29 mouse cellular contexts compared by ENCODE assay signal in genomic region chr4:134673151-134673550, GRCm38 (mm10).
"Had no signal": no experiment of that assay in that cellular context is flagged by ENCODE, and none has a peak within 500 bp of the region (broad histone marks: within the 10 kb centered on the region; RNA-seq: fewer than 3 reads in every experiment).

No protein-coding gene starts in this region.

- H3K4me3 ChIP-seq: heart, embryonic 13.5 days; heart, embryonic 15.5 days; hindbrain, embryonic 10.5 days; hindbrain, embryonic 12.5 days; hindbrain, embryonic 13.5 days; hindbrain, embryonic 15.5 days; intestine, embryonic 15.5 days; kidney, embryonic 15.5 days; layer of hippocampus, adult 2 months; left cerebral cortex, adult 2 months had no signal

- ATAC-seq: inflammation-experienced regulatory T-cells, adult 6 months; intestine, embryonic 15.5 days; intestine, embryonic 16.5 days; intestine, postnatal 0 days had no signal

- H3K27ac ChIP-seq: heart, embryonic 13.5 days; heart, embryonic 15.5 days; hindbrain, embryonic 12.5 days; hindbrain, embryonic 14.5 days; intestine, embryonic 15.5 days; kidney, embryonic 15.5 days; kidney, postnatal 0 days; layer of hippocampus, adult 2 months; left cerebral cortex, adult 2 months had no signal

- H3K27me3 ChIP-seq: heart, embryonic 13.5 days; heart, embryonic 15.5 days; hindbrain, embryonic 15.5 days; intestine, embryonic 15.5 days; kidney, embryonic 15.5 days had no signal

- DNase-seq: heart, postnatal 10 days; heart, postnatal 36 days; heart, postnatal 4 days; kidney, adult 11 months; kidney, adult 18-20 months; kidney, adult 2 months; kidney, adult 8-10 months; kidney, adult 9 months; kidney, postnatal 10 days; kidney, postnatal 14 days; kidney, postnatal 25 days; kidney, postnatal 36 days; kidney, postnatal 4 days; layer of hippocampus, postnatal 36 days had no signal
